Mouse (Mus musculus): ENCODE results near the gene Ston1. TPM values are rescaled to one million over a fixed set of nuclear protein-coding genes. Genes with fewer than 3 reads are reported as not detected.

Gene Ston1
- polyA plus RNA-seq, 1 experiment from 2014 or later, result 11.1 TPM

GRCm38 (mm10) chr17:88688226-88688625 lies 90.7 kb downstream of the Ston1 start:
- Histone ChIP-seq H3K4me1 (ENCODE audit: control insufficient read depth, insufficient read depth, low read length) (no peaks in the 10 kb centered on the region), H3K4me3 (ENCODE audit: low read depth, low read length) (no peak overlapping the region), H3K27ac (ENCODE audit: low read depth, low read length) (no peak overlapping the region), H3K9me3 (replicated peaks; ENCODE audit: control insufficient read depth, low read length) (no peaks in the 10 kb centered on the region), H3K4me2 (no peak overlapping the region), H3K36me3 (ENCODE audit: control insufficient read depth, insufficient read depth, low read length) (no peaks in the 10 kb centered on the region), H3K27me3 (ENCODE audit: control insufficient read depth, insufficient read depth, low read length) (no peaks in the 10 kb centered on the region), H3K9ac (ENCODE audit: low read depth, low read length) (no peak overlapping the region)
- no peak for ATAC-seq (replicated peaks; ENCODE audit: insufficient number of reproducible peaks, low FRiP score, low TSS enrichment)
- 75% methylated on average over 11 of the region's 11 CpGs for WGBS (ENCODE audit: insufficient replicate concordance)

GRCm38 (mm10) chr17:88696656-88697333 lies 99.3 kb downstream of the Ston1 start:
- ATAC-seq (replicated peaks; ENCODE audit: insufficient number of reproducible peaks, low FRiP score, low TSS enrichment), result no peak
- WGBS (ENCODE audit: insufficient replicate concordance), result 58% methylated on average over 9 of the region's 9 CpGs
- Histone ChIP-seq H3K27me3 (ENCODE audit: control insufficient read depth, insufficient read depth, low read length) (no peaks in the 10 kb centered on the region; the same call in 1 of the 2 replicates), H3K4me2 (no peak overlapping the region), H3K9ac (ENCODE audit: low read depth, low read length) (no peak overlapping the region), H3K9me3 (replicated peaks; ENCODE audit: control insufficient read depth, low read length) (no peaks in the 10 kb centered on the region), H3K27ac (ENCODE audit: low read depth, low read length) (no peak overlapping the region), H3K4me1 (ENCODE audit: control insufficient read depth, insufficient read depth, low read length) (no peaks in the 10 kb centered on the region), H3K4me3 (ENCODE audit: low read depth, low read length) (no peak overlapping the region), H3K36me3 (ENCODE audit: control insufficient read depth, insufficient read depth, low read length) (no peaks in the 10 kb centered on the region)

- H3K9ac ChIP-seq (ENCODE audit: low read depth, low read length), result no peak overlapping the region
- no peaks in the 10 kb centered on the region for H3K4me1 ChIP-seq (ENCODE audit: control insufficient read depth, insufficient read depth, low read length)
- H3K36me3 ChIP-seq (ENCODE audit: control insufficient read depth, insufficient read depth, low read length), result no peaks in the 10 kb centered on the region
- H3K4me2 ChIP-seq, result no peak overlapping the region
- no peak for ATAC-seq (replicated peaks; ENCODE audit: insufficient number of reproducible peaks, low FRiP score, low TSS enrichment)
- H3K9me3 ChIP-seq (replicated peaks; ENCODE audit: control insufficient read depth, low read length), result no peaks in the 10 kb centered on the region
- H3K27me3 ChIP-seq (ENCODE audit: control insufficient read depth, insufficient read depth, low read length), result no peaks in the 10 kb centered on the region; the same call in 1 of the 2 replicates
- H3K4me3 ChIP-seq (ENCODE audit: low read depth, low read length), result no peak overlapping the region
- H3K27ac ChIP-seq (ENCODE audit: low read depth, low read length), result no peak overlapping the region
Measured at GRCm38 (mm10) chr17:88700901-88701300, 103.4 kb downstream of the Ston1 start.

GRCm38 (mm10) chr17:88702345-88702744 lies 104.9 kb downstream of the Ston1 start:
- Histone ChIP-seq H3K27me3 (ENCODE audit: control insufficient read depth, insufficient read depth, low read length) (no peaks in the 10 kb centered on the region; the same call in 1 of the 2 replicates), H3K9me3 (replicated peaks; ENCODE audit: control insufficient read depth, low read length) (no peaks in the 10 kb centered on the region), H3K9ac (ENCODE audit: low read depth, low read length) (no peak overlapping the region), H3K36me3 (ENCODE audit: control insufficient read depth, insufficient read depth, low read length) (no peaks in the 10 kb centered on the region), H3K27ac (ENCODE audit: low read depth, low read length) (no peak overlapping the region), H3K4me1 (ENCODE audit: control insufficient read depth, insufficient read depth, low read length) (no peaks in the 10 kb centered on the region), H3K4me3 (ENCODE audit: low read depth, low read length) (no peak overlapping the region), H3K4me2 (no peak overlapping the region)
- WGBS (ENCODE audit: insufficient replicate concordance), result 44% methylated on average over 6 of the region's 6 CpGs
- no peak for ATAC-seq (replicated peaks; ENCODE audit: insufficient number of reproducible peaks, low FRiP score, low TSS enrichment)

GRCm38 (mm10) chr17:88703112-88703511 lies 105.6 kb downstream of the Ston1 start:
- Histone ChIP-seq H3K9me3 (replicated peaks; ENCODE audit: control insufficient read depth, low read length) (no peaks in the 10 kb centered on the region), H3K27me3 (ENCODE audit: control insufficient read depth, insufficient read depth, low read length) (no peaks in the 10 kb centered on the region; the same call in 1 of the 2 replicates), H3K9ac (ENCODE audit: low read depth, low read length) (no peak overlapping the region), H3K4me2 (no peak overlapping the region), H3K4me3 (ENCODE audit: low read depth, low read length) (no peak overlapping the region), H3K36me3 (ENCODE audit: control insufficient read depth, insufficient read depth, low read length) (no peaks in the 10 kb centered on the region), H3K27ac (ENCODE audit: low read depth, low read length) (no peak overlapping the region), H3K4me1 (ENCODE audit: control insufficient read depth, insufficient read depth, low read length) (no peaks in the 10 kb centered on the region)
- no peak for ATAC-seq (replicated peaks; ENCODE audit: insufficient number of reproducible peaks, low FRiP score, low TSS enrichment)
- 43% methylated on average over 4 of the region's 4 CpGs for WGBS (ENCODE audit: insufficient replicate concordance)

GRCm38 (mm10) chr17:88706231-88706649 lies 108.8 kb downstream of the Ston1 start:
- Histone ChIP-seq H3K9me3 (replicated peaks; ENCODE audit: control insufficient read depth, low read length) (no peaks in the 10 kb centered on the region), H3K4me2 (no peak overlapping the region), H3K36me3 (ENCODE audit: control insufficient read depth, insufficient read depth, low read length) (no peaks in the 10 kb centered on the region), H3K27me3 (ENCODE audit: control insufficient read depth, insufficient read depth, low read length) (no peaks in the 10 kb centered on the region), H3K4me1 (ENCODE audit: control insufficient read depth, insufficient read depth, low read length) (no peaks in the 10 kb centered on the region), H3K9ac (ENCODE audit: low read depth, low read length) (no peak overlapping the region), H3K4me3 (ENCODE audit: low read depth, low read length) (no peak overlapping the region), H3K27ac (ENCODE audit: low read depth, low read length) (no peak overlapping the region)
- ATAC-seq (replicated peaks; ENCODE audit: insufficient number of reproducible peaks, low FRiP score, low TSS enrichment), result no peak
- WGBS (ENCODE audit: insufficient replicate concordance), result 56% methylated on average over 8 of the region's 8 CpGs

Other genes starting within 250 kb of the Ston1 start
- 7.4 and 8.0 TPM in 2 replicates for gene Foxn2, start 157.0 kb upstream of the Ston1 start, polyA plus RNA-seq (2014; fragmentation: Nextera tagmentation; extraction: Ambion mirVana)
- 15.9 and 16.8 TPM in 2 replicates for gene Ppp1r21, start 67.6 kb upstream of the Ston1 start, polyA plus RNA-seq (2014; fragmentation: Nextera tagmentation; extraction: Ambion mirVana)
- gene Gtf2a1l, start 71.0 kb downstream of the Ston1 start, polyA plus RNA-seq (2014; fragmentation: Nextera tagmentation; extraction: Ambion mirVana), result 0.21 and 0.41 TPM in 2 replicates
- gene Lhcgr, start 194.3 kb downstream of the Ston1 start, polyA plus RNA-seq (2014; fragmentation: Nextera tagmentation; extraction: Ambion mirVana), result 0.17 TPM in 1 of 2 replicates, not detected in the other

All from heart, embryonic 11.5 days (tissue).